Mouse (Mus musculus) kidney, embryonic 16.5 days (tissue): ENCODE results near the gene Rab11fip5. TPM values are rescaled to one million over a fixed set of nuclear protein-coding genes. Genes with fewer than 3 reads are reported as not detected.
A peak's percentile ranks its signal among the peaks of the same experiment; 100 is the strongest.

Experiments used
- ATAC-seq: fragments of 200-750 bp; cut with Nextera tagmentation; 2 replicates; pipeline ENCODE4 v1.8.0; 2017; ENCODE audit warnings: moderate TSS enrichment; ENCODE audit not compliant: low FRiP score, low TSS enrichment
- H3K27ac ChIP-seq: fragments of 300-500 bp; sonication (generic); 2 replicates; pipeline ENCODE4 v1.5.1; 2014; ENCODE audit warnings: low read length
- H3K27me3 ChIP-seq: fragments of 300-500 bp; sonication (generic); 2 replicates; pipeline ENCODE4 v1.6.1; 2014; ENCODE audit warnings: low read length, control low read depth, mixed read lengths; ENCODE audit not compliant: insufficient read depth
- H3K36me3 ChIP-seq: fragments of 300-500 bp; sonication (generic); 2 replicates; pipeline ENCODE4 v1.6.1; 2014; ENCODE audit warnings: low read length, control low read depth, mixed read lengths; ENCODE audit not compliant: insufficient read depth
- H3K4me1 ChIP-seq: fragments of 300-500 bp; sonication (generic); 2 replicates; pipeline ENCODE4 v1.6.1; 2014; ENCODE audit warnings: low read length, control low read depth, mixed read lengths; ENCODE audit not compliant: insufficient read depth
- H3K4me2 ChIP-seq: fragments of 300-500 bp; sonication (generic); replicated peaks from 2 replicates; pipeline ENCODE4 v1.6.1; 2014; ENCODE audit warnings: low read depth, low read length
- H3K4me3 ChIP-seq: fragments of 300-500 bp; sonication (generic); 2 replicates; pipeline ENCODE4 v1.5.1; 2014; ENCODE audit warnings: mild to moderate bottlenecking, low read length
- H3K9ac ChIP-seq: fragments of 300-500 bp; sonication (generic); replicated peaks from 2 replicates; pipeline ENCODE4 v1.6.1; 2014; ENCODE audit warnings: low read length
- H3K9me3 ChIP-seq: fragments of 300-500 bp; sonication (generic); 2 replicates; pipeline ENCODE4 v1.6.1; 2016; ENCODE audit warnings: low read length, control low read depth
- WGBS: fragments of 180-500 bp; shearing (Covaris S2); extraction: QIAGEN DNeasy Blood & Tissue Kit; methylation state at CpG from one replicate; pipeline ENCODE4 v1.1.7; 2014; 5-methylcytosine and 5-hydroxymethylcytosine counted together
- polyA plus RNA-seq: library from polyadenylated mRNA; unstranded; fragments of >200 nt; fragmentation: Nextera tagmentation; extraction: Ambion mirVana; gene quantifications from 2 replicates; pipeline ENCODE4 v1.2.1, GENCODE M21; 2015

The Rab11fip5 gene
- polyA plus RNA-seq, 1 experiment from 2014 or later, result 18.9 TPM

- H3K4me3 ChIP-seq, result no peak overlapping the region
- no peaks in the 10 kb centered on the region for H3K27me3 ChIP-seq
- H3K9ac ChIP-seq, result no peak overlapping the region
- 63% methylated on average over 5 of the region's 5 CpGs for WGBS
- peaks cover 53% of the 10 kb centered on the region for H3K4me1 ChIP-seq
- no peak; the same call in 1 of the 2 replicates for ATAC-seq
- H3K36me3 ChIP-seq, result no peaks in the 10 kb centered on the region
- no peak overlapping the region for H3K4me2 ChIP-seq
- H3K27ac ChIP-seq, result peak overlapping the region; percentile 37
- no peaks in the 10 kb centered on the region for H3K9me3 ChIP-seq
Observed at GRCm38 (mm10) chr6:85368722-85369121, 5.7 kb downstream of the Rab11fip5 start.

- no peaks in the 10 kb centered on the region for H3K27me3 ChIP-seq
- no peak overlapping the region for H3K9ac ChIP-seq
- H3K4me3 ChIP-seq, result no peak overlapping the region
- no peak for ATAC-seq
- no peaks in the 10 kb centered on the region for H3K36me3 ChIP-seq
- whole genome bisulfite sequencing, result 88% methylated on average over 1 of the region's 1 CpGs
- peaks cover 48% of the 10 kb centered on the region for H3K4me1 ChIP-seq
- H3K27ac ChIP-seq, result no peak overlapping the region
- H3K9me3 ChIP-seq, result no peaks in the 10 kb centered on the region
- H3K4me2 ChIP-seq, result no peak overlapping the region
Observed at GRCm38 (mm10) chr6:85368166-85368565, 6.3 kb downstream of the Rab11fip5 start.

GRCm38 (mm10) chr6:85366387-85366786 is 8.0 kb downstream of the Rab11fip5 start:
- Histone ChIP-seq H3K27ac (no peak overlapping the region), H3K4me1 (peaks cover 33% of the 10 kb centered on the region), H3K27me3 (no peaks in the 10 kb centered on the region), H3K9me3 (no peaks in the 10 kb centered on the region), H3K36me3 (no peaks in the 10 kb centered on the region), H3K4me3 (no peak overlapping the region), H3K4me2 (no peak overlapping the region), H3K9ac (no peak overlapping the region)
- WGBS, result 71% methylated on average over 1 of the region's 1 CpGs
- ATAC-seq, result no peak

GRCm38 (mm10) chr6:85364439-85364838 is 10.0 kb downstream of the Rab11fip5 start:
- no peak overlapping the region for H3K4me3 ChIP-seq

GRCm38 (mm10) chr6:85363906-85364260 is 10.6 kb downstream of the Rab11fip5 start:
- Histone ChIP-seq H3K36me3 (no peaks in the 10 kb centered on the region), H3K4me2 (no peak overlapping the region), H3K27ac (no peak overlapping the region), H3K4me3 (no peak overlapping the region), H3K4me1 (peaks cover 24% of the 10 kb centered on the region), H3K27me3 (no peaks in the 10 kb centered on the region), H3K9me3 (no peaks in the 10 kb centered on the region), H3K9ac (no peak overlapping the region)
- ATAC-seq, result no peak
- 78% methylated on average over 4 of the region's 4 CpGs for WGBS

More at GRCm38 (mm10) chr6:85364439-85364838, 10.0 kb downstream of the Rab11fip5 start:
- ATAC-seq, result no peak
- Histone ChIP-seq H3K4me1 (peaks cover 29% of the 10 kb centered on the region), H3K27me3 (no peaks in the 10 kb centered on the region), H3K4me2 (no peak overlapping the region), H3K9me3 (no peaks in the 10 kb centered on the region), H3K27ac (no peak overlapping the region), H3K9ac (no peak overlapping the region), H3K36me3 (no peaks in the 10 kb centered on the region)
- WGBS, result 51% methylated on average over 5 of the region's 5 CpGs

DNA sequence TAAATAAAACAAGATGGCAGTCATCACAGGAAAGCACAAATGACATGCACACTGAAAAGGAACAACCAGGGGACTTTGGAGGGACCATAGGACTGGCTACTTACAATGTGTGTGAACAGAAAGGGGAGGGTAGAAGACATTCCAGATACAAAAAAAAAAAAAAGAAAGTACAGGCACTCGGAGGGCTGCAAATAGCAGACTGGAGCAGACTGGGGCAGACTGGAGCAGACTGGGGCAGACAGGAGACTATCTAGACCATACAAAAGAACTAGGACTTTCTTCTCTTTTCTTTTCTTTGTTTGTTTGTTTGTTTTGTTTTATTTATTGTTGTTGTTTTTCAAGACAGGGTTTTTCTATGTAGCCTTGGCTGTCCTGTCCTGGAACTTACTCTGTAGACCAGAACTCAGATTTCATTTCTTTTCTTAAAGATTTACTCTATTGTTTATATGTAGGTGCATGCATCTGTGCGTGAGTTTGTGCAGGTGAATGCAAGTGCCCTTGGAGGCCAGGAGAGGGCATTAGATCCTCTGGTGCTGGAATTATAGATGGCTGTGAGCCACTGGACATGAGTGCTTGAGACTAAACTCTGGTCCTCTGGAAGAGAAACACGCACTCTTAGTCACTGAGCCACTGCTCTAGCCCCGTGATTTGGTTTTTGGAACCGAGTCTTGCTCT is 11.1 kb downstream of the Rab11fip5 start:
- Histone ChIP-seq H3K27ac (no peak overlapping the region), H3K27me3 (no peaks in the 10 kb centered on the region), H3K9me3 (no peaks in the 10 kb centered on the region), H3K4me1 (peaks cover 19% of the 10 kb centered on the region), H3K4me3 (no peak overlapping the region), H3K36me3 (no peaks in the 10 kb centered on the region), H3K4me2 (no peak overlapping the region), H3K9ac (no peak overlapping the region)
- 92% methylated on average over 5 of the region's 5 CpGs for WGBS
- no peak for ATAC-seq

DNA sequence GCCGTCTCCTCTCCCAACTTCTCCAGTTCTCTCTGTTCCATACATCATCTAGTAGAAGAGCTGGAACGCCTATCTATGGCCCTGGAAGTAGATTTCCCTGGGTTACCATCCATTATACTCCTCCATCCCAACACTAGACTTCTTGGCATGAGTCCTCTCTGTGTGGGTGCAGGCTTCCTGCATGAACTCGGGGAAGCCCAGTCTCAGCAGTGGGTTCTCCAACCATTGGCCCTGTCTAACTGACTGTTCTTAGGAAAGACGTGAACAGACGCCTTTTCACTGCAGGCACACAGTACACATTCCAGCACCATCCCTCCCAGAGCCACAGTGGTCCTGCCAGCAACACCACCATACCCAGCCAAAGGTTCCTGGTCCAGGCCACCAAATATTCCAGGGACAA is 11.8 kb downstream of the Rab11fip5 start:
- Histone ChIP-seq H3K27ac (no peak overlapping the region), H3K9ac (no peak overlapping the region), H3K4me1 (peaks cover 13% of the 10 kb centered on the region), H3K4me3 (no peak overlapping the region), H3K27me3 (no peaks in the 10 kb centered on the region), H3K9me3 (no peaks in the 10 kb centered on the region), H3K36me3 (no peaks in the 10 kb centered on the region), H3K4me2 (no peak overlapping the region)
- no peak for ATAC-seq
- WGBS, result 87% methylated on average over 5 of the region's 5 CpGs

DNA sequence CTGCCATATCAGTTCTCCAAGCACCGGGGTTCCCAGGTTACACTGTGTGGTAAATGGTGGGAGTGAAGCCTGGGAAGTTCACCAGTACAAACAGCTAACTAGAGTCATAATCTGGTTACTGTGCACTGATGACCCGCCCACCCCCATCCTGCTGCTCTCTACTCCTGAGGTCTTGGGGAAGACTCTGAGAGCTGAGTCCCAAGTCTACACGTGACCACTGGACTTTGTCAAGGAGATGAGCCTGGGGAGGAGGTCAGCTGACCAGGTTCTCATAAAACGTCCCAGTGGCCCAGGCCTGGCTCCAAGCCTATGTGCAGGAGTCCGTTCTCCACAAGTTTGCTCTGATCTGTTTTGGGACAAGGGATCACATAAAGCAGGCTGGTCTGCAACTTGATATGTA is 14.1 kb downstream of the Rab11fip5 start:
- peak; percentile 62; the same call in 1 of the 2 replicates for ATAC-seq
- Histone ChIP-seq H3K27ac (no peak overlapping the region), H3K9ac (no peak overlapping the region), H3K4me2 (no peak overlapping the region), H3K4me1 (no peaks in the 10 kb centered on the region), H3K9me3 (no peaks in the 10 kb centered on the region), H3K36me3 (no peaks in the 10 kb centered on the region), H3K27me3 (no peaks in the 10 kb centered on the region), H3K4me3 (no peak overlapping the region)
- 79% methylated on average over 5 of the region's 5 CpGs for WGBS

- H3K9me3 ChIP-seq, result no peaks in the 10 kb centered on the region
- H3K27me3 ChIP-seq, result no peaks in the 10 kb centered on the region
- no peak overlapping the region for H3K4me2 ChIP-seq
- no peaks in the 10 kb centered on the region for H3K4me1 ChIP-seq
- no peak overlapping the region for H3K27ac ChIP-seq
- ATAC-seq, result no peak
- no peak overlapping the region for H3K4me3 ChIP-seq
- H3K9ac ChIP-seq, result no peak overlapping the region
- WGBS, result 97% methylated on average over 1 of the region's 1 CpGs
- H3K36me3 ChIP-seq, result no peaks in the 10 kb centered on the region
Observed at GRCm38 (mm10) chr6:85358877-85359276, 15.6 kb downstream of the Rab11fip5 start.

GRCm38 (mm10) chr6:85356682-85357465 is 17.6 kb downstream of the Rab11fip5 start:
- H3K27ac ChIP-seq, result no peak overlapping the region
- H3K9ac ChIP-seq, result no peak overlapping the region
- no peaks in the 10 kb centered on the region for H3K27me3 ChIP-seq
- no peak for ATAC-seq
- no peak overlapping the region for H3K4me3 ChIP-seq
- no peak overlapping the region for H3K4me2 ChIP-seq
- H3K9me3 ChIP-seq, result no peaks in the 10 kb centered on the region
- WGBS, result 59% methylated on average over 4 of the region's 4 CpGs
- no peaks in the 10 kb centered on the region for H3K4me1 ChIP-seq
- H3K36me3 ChIP-seq, result no peaks in the 10 kb centered on the region
